Mouse (Mus musculus) lung, embryonic 16.5 days (tissue): ENCODE data around the gene B3galt2. TPM values are rescaled to one million over a fixed set of nuclear protein-coding genes. Genes with fewer than 3 reads are reported as not detected.
"Not testable (repeated sequence)": the region's sequence is repeated elsewhere in the genome, so short reads cannot be mapped to it uniquely, and the experiment has no call there.

Source experiments
- ATAC-seq: fragments of 200-750 bp; cut with Nextera tagmentation; 2 replicates; pipeline ENCODE4 v1.8.0; 2017; ENCODE audit warnings: low read depth, mild to moderate bottlenecking, moderate library complexity
- H3K27ac ChIP-seq: fragments of 300-500 bp; sonication (generic); 2 replicates; pipeline ENCODE4 v1.5.1; 2014; ENCODE audit warnings: mild to moderate bottlenecking, control low read depth, low read length
- H3K27me3 ChIP-seq: fragments of 300-500 bp; sonication (generic); 2 replicates; pipeline ENCODE4 v1.6.1; 2014; ENCODE audit warnings: low read depth, low read length, mixed read lengths; ENCODE audit not compliant: control insufficient read depth, insufficient read depth
- H3K36me3 ChIP-seq: fragments of 300-500 bp; sonication (generic); 2 replicates; pipeline ENCODE4 v1.6.1; 2014; ENCODE audit warnings: low read length; ENCODE audit not compliant: control insufficient read depth, insufficient read depth
- H3K4me1 ChIP-seq: fragments of 300-500 bp; sonication (generic); replicated peaks from 2 replicates; pipeline ENCODE4 v1.6.1; 2014; ENCODE audit warnings: low read length, mixed read lengths; ENCODE audit not compliant: control insufficient read depth, insufficient read depth
- H3K4me2 ChIP-seq: fragments of 300-500 bp; sonication (generic); 2 replicates; pipeline ENCODE4 v1.6.1; 2014; ENCODE audit warnings: low read depth, low read length, control low read depth
- H3K4me3 ChIP-seq: fragments of 300-500 bp; sonication (generic); 2 replicates; pipeline ENCODE4 v1.5.1; 2014; ENCODE audit warnings: mild to moderate bottlenecking, low read length, control low read depth
- H3K9ac ChIP-seq: fragments of 300-500 bp; sonication (generic); 2 replicates; pipeline ENCODE4 v1.6.1; 2014; ENCODE audit warnings: low read length, control low read depth
- H3K9me3 ChIP-seq: fragments of 300-500 bp; sonication (generic); 2 replicates; pipeline ENCODE4 v1.6.1; 2016; ENCODE audit warnings: low read length; ENCODE audit not compliant: control insufficient read depth
- WGBS: fragments of 180-500 bp; shearing (Covaris S2); extraction: QIAGEN DNeasy Blood & Tissue Kit; methylation state at CpG from one replicate; pipeline ENCODE4 v1.1.7; 2014; 5-methylcytosine and 5-hydroxymethylcytosine counted together
- polyA plus RNA-seq: library from polyadenylated mRNA; unstranded; fragments of >200 nt; fragmentation: Nextera tagmentation; extraction: Ambion mirVana; gene quantifications from 2 replicates; pipeline ENCODE4 v1.2.1, GENCODE M21; 2015

The B3galt2 gene
- polyA plus RNA-seq, 1 experiment from 2014 or later = 0.31 TPM

GRCm38 (mm10) chr1:143632854-143633587 is 7.4 kb upstream of the B3galt2 start:
- H3K4me2 ChIP-seq = no peak overlapping the region
- WGBS = 78% methylated on average over 2 of the region's 2 CpGs
- no peaks in the 10 kb centered on the region for H3K36me3 ChIP-seq
- no peak overlapping the region for H3K9ac ChIP-seq
- no peaks in the 10 kb centered on the region for H3K27me3 ChIP-seq
- no peak overlapping the region for H3K4me3 ChIP-seq
- no peak overlapping the region for H3K27ac ChIP-seq
- H3K9me3 ChIP-seq = no peaks in the 10 kb centered on the region
- no peaks in the 10 kb centered on the region for H3K4me1 ChIP-seq
- ATAC-seq = no peak

- WGBS = 94% methylated on average over 2 of the region's 2 CpGs
- Histone ChIP-seq H3K36me3 (no peaks in the 10 kb centered on the region; the same call in 1 of the 2 replicates), H3K4me2 (no peak overlapping the region), H3K9me3 (no peaks in the 10 kb centered on the region), H3K27ac (no peak overlapping the region), H3K4me3 (no peak overlapping the region), H3K27me3 (no peaks in the 10 kb centered on the region), H3K9ac (no peak overlapping the region), H3K4me1 (no peaks in the 10 kb centered on the region)
- ATAC-seq = no peak
Measured at GRCm38 (mm10) chr1:143644221-143644620, 3.8 kb downstream of the B3galt2 start.

- H3K4me1 ChIP-seq = no peaks in the 10 kb centered on the region
- 56% methylated on average over 4 of the region's 4 CpGs for WGBS
- H3K27ac ChIP-seq = no peak overlapping the region
- H3K9ac ChIP-seq = no peak overlapping the region
- no peaks in the 10 kb centered on the region for H3K27me3 ChIP-seq
- H3K4me3 ChIP-seq = no peak overlapping the region
- no peaks in the 10 kb centered on the region for H3K9me3 ChIP-seq
- no peak overlapping the region for H3K4me2 ChIP-seq
- peaks cover 2% of the 10 kb centered on the region for H3K36me3 ChIP-seq
- no peak for ATAC-seq
Measured at GRCm38 (mm10) chr1:143645386-143645785, 4.9 kb downstream of the B3galt2 start.

GRCm38 (mm10) chr1:143646219-143646618 is 5.8 kb downstream of the B3galt2 start:
- Histone ChIP-seq H3K9ac (no peak overlapping the region), H3K4me2 (no peak overlapping the region), H3K9me3 (no peaks in the 10 kb centered on the region), H3K4me3 (no peak overlapping the region), H3K27me3 (no peaks in the 10 kb centered on the region), H3K27ac (no peak overlapping the region), H3K36me3 (peaks cover 5% of the 10 kb centered on the region), H3K4me1 (no peaks in the 10 kb centered on the region)
- ATAC-seq = no peak
- 89% methylated on average over 4 of the region's 4 CpGs for WGBS

- H3K4me2 ChIP-seq = no peak overlapping the region
- no peaks in the 10 kb centered on the region for H3K27me3 ChIP-seq
- peaks cover 5% of the 10 kb centered on the region for H3K36me3 ChIP-seq
- H3K27ac ChIP-seq = no peak overlapping the region
- WGBS = 93% methylated on average over 2 of the region's 2 CpGs
- no peak for ATAC-seq
- H3K9me3 ChIP-seq = no peaks in the 10 kb centered on the region
- no peak overlapping the region for H3K9ac ChIP-seq
- no peak overlapping the region for H3K4me3 ChIP-seq
- no peaks in the 10 kb centered on the region for H3K4me1 ChIP-seq
Measured at GRCm38 (mm10) chr1:143650317-143650716, 9.9 kb downstream of the B3galt2 start.

- no peak overlapping the region for H3K4me3 ChIP-seq
- peaks cover 6% of the 10 kb centered on the region for H3K36me3 ChIP-seq
- H3K4me1 ChIP-seq = no peaks in the 10 kb centered on the region
- H3K27ac ChIP-seq = no peak overlapping the region
- WGBS = 75% methylated on average over 3 of the region's 3 CpGs
- no peak for ATAC-seq
- no peaks in the 10 kb centered on the region for H3K9me3 ChIP-seq
- H3K4me2 ChIP-seq = no peak overlapping the region
- H3K9ac ChIP-seq = no peak overlapping the region
- H3K27me3 ChIP-seq = no peaks in the 10 kb centered on the region
Measured at GRCm38 (mm10) chr1:143653646-143654045, 13.2 kb downstream of the B3galt2 start.

- no peak overlapping the region for H3K4me2 ChIP-seq
- H3K27me3 ChIP-seq = no peaks in the 10 kb centered on the region
- no peaks in the 10 kb centered on the region for H3K9me3 ChIP-seq
- no peak for ATAC-seq
- no peak overlapping the region for H3K27ac ChIP-seq
- H3K4me3 ChIP-seq = no peak overlapping the region
- no peaks in the 10 kb centered on the region for H3K4me1 ChIP-seq
- H3K9ac ChIP-seq = no peak overlapping the region
- peaks cover 7% of the 10 kb centered on the region; the same call in 1 of the 2 replicates for H3K36me3 ChIP-seq
- 83% methylated on average over 2 of the region's 2 CpGs for WGBS
Measured at GRCm38 (mm10) chr1:143663197-143663596, 22.7 kb downstream of the B3galt2 start.

- not testable (repeated sequence) for H3K27ac ChIP-seq
Measured at GRCm38 (mm10) chr1:143664786-143665185, 24.3 kb downstream of the B3galt2 start.

GRCm38 (mm10) chr1:143675734-143676361 is 35.4 kb downstream of the B3galt2 start:
- H3K4me3 ChIP-seq = no peak overlapping the region
- H3K4me1 ChIP-seq = no peaks in the 10 kb centered on the region
- 88% methylated on average over 4 of the region's 4 CpGs for WGBS
- peaks cover 14% of the 10 kb centered on the region for H3K36me3 ChIP-seq
- H3K27me3 ChIP-seq = no peaks in the 10 kb centered on the region
- H3K9me3 ChIP-seq = no peaks in the 10 kb centered on the region
- no peak overlapping the region for H3K4me2 ChIP-seq
- H3K9ac ChIP-seq = no peak overlapping the region
- ATAC-seq = no peak
- no peak overlapping the region for H3K27ac ChIP-seq

More at GRCm38 (mm10) chr1:143664786-143665185, 24.3 kb downstream of the B3galt2 start:
- H3K36me3 ChIP-seq, H3K9ac ChIP-seq, H3K27me3 ChIP-seq, H3K4me2 ChIP-seq, ATAC-seq, H3K4me1 ChIP-seq, H3K9me3 ChIP-seq, H3K4me3 ChIP-seq: not testable (repeated sequence)
- 83% methylated on average over 4 of the region's 4 CpGs for WGBS
